Comparison of ENCODE assay signal across 8 mouse cellular contexts in genomic region chr19:40477445-40477941, GRCm38 (mm10). TPM values are rescaled to one million over a fixed set of nuclear protein-coding genes. Genes with fewer than 3 reads are reported as not detected.
DNase-seq lines count a peak whose midpoint lies in the region; ATAC-seq and TF ChIP-seq lines count a peak whose summit lies in the region.

No protein-coding gene starts in this region.

- H3K9me3 ChIP-seq in intestine, embryonic 16.5 days (ENCODE audit: control insufficient read depth, low read length) = no peaks in the 10 kb centered on the region

- 30% methylated on average over 5 of the region's 5 CpGs for WGBS in intestine, embryonic 16.5 days
- 59% methylated on average over 5 of the region's 5 CpGs for WGBS in cerebellum, adult 2 months

- no peak for DNase-seq in left cerebral cortex, adult 2 months (ENCODE audit: extremely low spot score in 1 of 2, low spot score in 2 of 2)
- DNase-seq in left cerebral cortex, postnatal 10 days (ENCODE audit: extremely low spot score in 1 of 2, low spot score in 2 of 2) = no peak
- peak; percentile 26 for DNase-seq in lung, postnatal 14 days
- DNase-seq in cerebellum, adult 9-11 months = no peak
- no peak for DNase-seq in cerebellum, adult 2 months

- H3K9ac ChIP-seq in intestine, embryonic 16.5 days (ENCODE audit: low read depth, low read length) = peak overlapping the region; percentile 34

- H3K27me3 ChIP-seq in intestine, embryonic 16.5 days (replicated peaks; ENCODE audit: control insufficient read depth, insufficient read depth, low read length) = no peaks in the 10 kb centered on the region
- H3K27me3 ChIP-seq in cerebellum, adult 2 months (ENCODE audit: control insufficient read depth, insufficient read depth, low read length) = no peaks in the 10 kb centered on the region

- no peaks in the 10 kb centered on the region for H3K36me3 ChIP-seq in intestine, embryonic 16.5 days (ENCODE audit: control insufficient read depth, insufficient read depth, low read length)

- peaks cover 12% of the 10 kb centered on the region for H3K4me1 ChIP-seq in embryonic fibroblast, embryonic 13.5 days (ENCODE audit: control insufficient read depth, insufficient read depth, low read length)
- H3K4me1 ChIP-seq in intestine, embryonic 16.5 days (ENCODE audit: control insufficient read depth, insufficient read depth, low read length) = peaks cover 28% of the 10 kb centered on the region
- peaks cover 24% of the 10 kb centered on the region for H3K4me1 ChIP-seq in cerebellum, adult 2 months (ENCODE audit: control insufficient read depth, insufficient read depth, low read length)

- H3K27ac ChIP-seq in left cerebral cortex, adult 2 months = peak overlapping the region; percentile 67
- peak overlapping the region; percentile 94 for H3K27ac ChIP-seq in embryonic fibroblast, embryonic 13.5 days (ENCODE audit: insufficient read depth, low read length)
- peak overlapping the region; percentile 92 for H3K27ac ChIP-seq in intestine, embryonic 16.5 days (ENCODE audit: low read length)
- H3K27ac ChIP-seq in cerebellum, adult 2 months (ENCODE audit: insufficient read depth, low read length) = no peak overlapping the region; the same call in 1 of the 2 replicates

- no peak for TF ChIP-seq CTCF in left cerebral cortex, adult 2 months (IDR thresholded peaks at IDR 0.05)
- TF ChIP-seq CTCF in embryonic fibroblast, embryonic 13.5 days (IDR thresholded peaks at IDR 0.05; ENCODE audit: borderline replicate concordance, insufficient read depth, low read length) = no peak
- no peak for TF ChIP-seq CTCF in cerebellum, adult 2 months (IDR thresholded peaks at IDR 0.05; ENCODE audit: borderline replicate concordance, insufficient read depth, low read depth, low read length)

- TF ChIP-seq POLR2A in embryonic fibroblast, embryonic 13.5 days (IDR thresholded peaks at IDR 0.05; ENCODE audit: low read depth, low read length) = no peak
- TF ChIP-seq POLR2A in cerebellum, adult 2 months (IDR thresholded peaks at IDR 0.05; ENCODE audit: borderline replicate concordance, insufficient read depth, low read length) = no peak

- intact Hi-C loops in left cerebral cortex, adult 2 months (cut with DNase I) = no loop called here
- intact Hi-C loops in left cerebral cortex, postnatal 10 days (cut with DNase I) = no loop called here

- peak; percentile 92 for ATAC-seq in intestine, embryonic 16.5 days
- no peak for ATAC-seq in granulocyte monocyte progenitor cell, adult 5-6 weeks (replicated peaks; ENCODE audit: poor library complexity, severe bottlenecking)

- peak overlapping the region; percentile 32; the same call in 1 of the 2 replicates for H3K4me2 ChIP-seq in intestine, embryonic 16.5 days (ENCODE audit: low read depth, low read length)

- no peak overlapping the region for H3K4me3 ChIP-seq in left cerebral cortex, adult 2 months
- no peak overlapping the region for H3K4me3 ChIP-seq in embryonic fibroblast, embryonic 13.5 days (ENCODE audit: insufficient read depth, low read length)
- no peak overlapping the region for H3K4me3 ChIP-seq in intestine, embryonic 16.5 days (ENCODE audit: low read length)
- H3K4me3 ChIP-seq in cerebellum, adult 2 months (replicated peaks; ENCODE audit: insufficient read depth, low read depth, low read length) = no peak overlapping the region

RNA-seq across cellular contexts. Expression of gene Sorbs1, which starts 36.1 kb away (rescaled TPM):
- 100 to 1,000 TPM; 160 to 161 TPM for total RNA-seq in left cerebral cortex, adult 2 months (2021)
- 100 to 1,000 TPM; 109 to 119 TPM for total RNA-seq in left cerebral cortex, postnatal 10 days (2021)
- polyA plus RNA-seq in embryonic fibroblast, embryonic 13.5 days (2011; ENCODE audit: insufficient read length, low read depth, missing spikeins) = 111 and 180 TPM in 2 replicates
- 80.0 and 84.3 TPM in 2 replicates for polyA plus RNA-seq in intestine, embryonic 16.5 days (2015; fragmentation: Nextera tagmentation; extraction: Ambion mirVana)
- 3.7 and 7.9 TPM in 2 replicates for total RNA-seq in granulocyte monocyte progenitor cell, adult 5-6 weeks (2014; fragmentation: Nextera tagmentation)
- total RNA-seq in granulocyte monocyte progenitor cell, adult 5-6 weeks (2017) = 0.15 and 7.4 TPM in 2 replicates
- polyA plus RNA-seq in cerebellum, adult 2 months (2012; rRNA removed) = 79.3 and 92.5 TPM in 2 replicates

Comparison
In these comparisons a context has a peak if more than half of its experiments do, and no peak if none do; other contexts are left out.
1. RNA of gene Sorbs1, which starts 36.1 kb away (total RNA-seq): 160 to 161 TPM in left cerebral cortex, adult 2 months and 109 to 119 TPM in left cerebral cortex, postnatal 10 days; 0.15 to 7.9 TPM in granulocyte monocyte progenitor cell, adult 5-6 weeks; every median in the first group is over 10 times any median in the second.